Mouse (Mus musculus): ENCODE measurements around the gene Gm49354.
"Not testable (repeated sequence)": the region's sequence is repeated elsewhere in the genome, so short reads cannot be mapped to it uniquely, and the experiment has no call there.

Gm49354 gene

GRCm38 (mm10) chr13:59711984-59712383, 70.1 kb downstream of the Gm49354 start, which contains the start of gene Spata31d1b:
TSS of gene Spata31d1b (plus strand) at chr13:59712284.
- not testable (repeated sequence) for DNase-seq (ENCODE audit: low read depth, low spot score)

GRCm38 (mm10) chr13:59710230-59710629, 71.8 kb downstream of the Gm49354 start, which contains the start of gene Spata31d1a:
TSS of gene Spata31d1a (minus strand) at chr13:59710330.
- DNase-seq (ENCODE audit: low read depth, low spot score), result no peak

Measured in brain, adult 2 months (tissue).